Mouse (Mus musculus): ENCODE measurements around the gene Babam2.

DNA sequence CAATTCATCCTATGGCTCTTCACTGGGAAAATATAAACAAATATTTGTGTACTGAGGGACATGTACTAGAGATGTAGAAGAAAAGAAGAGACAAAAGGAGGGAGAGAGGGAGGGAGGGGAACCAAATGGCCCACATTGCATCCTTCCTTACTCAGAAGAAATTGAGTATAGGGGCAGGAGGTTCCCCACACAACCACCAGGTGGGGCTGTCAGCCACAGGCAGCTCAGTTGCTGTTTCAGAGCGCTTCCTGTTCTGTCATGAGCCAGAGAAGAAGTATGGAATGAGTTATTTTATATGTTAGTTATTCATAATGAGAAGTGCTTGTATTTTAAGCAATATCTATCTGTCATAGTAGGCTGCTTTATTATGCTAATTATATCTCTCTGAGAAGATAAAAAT, 229.1 kb downstream of the Babam2 start:
- TF ChIP-seq CTCF (IDR thresholded peaks at IDR 0.05; ENCODE audit: low read depth) (peak; percentile 60), EP300 (IDR thresholded peaks at IDR 0.05; ENCODE audit: low read depth) (no peak)
